Mouse (Mus musculus) intestine, embryonic 14.5 days (tissue): ENCODE data around the gene Slc27a2. TPM values are rescaled to one million over a fixed set of nuclear protein-coding genes. Genes with fewer than 3 reads are reported as not detected.

ENCODE experiments used
- ATAC-seq: fragments of 200-750 bp; cut with Nextera tagmentation; replicated peaks from 2 replicates; pipeline ENCODE4 v1.8.0; 2017; ENCODE audit warnings: low read depth, moderate number of reproducible peaks, moderate TSS enrichment, moderate library complexity; ENCODE audit not compliant: low FRiP score, low TSS enrichment
- DNase-seq: peaks from one replicate; pipeline ENCODE4 v3.0.0-alpha.2; 2018; ENCODE audit warnings: low spot score
- H3K27ac ChIP-seq: fragments of 300-500 bp; sonication (generic); 2 replicates; pipeline ENCODE4 v1.5.1; 2014; ENCODE audit warnings: low read depth, mild to moderate bottlenecking, control low read depth
- H3K27me3 ChIP-seq: fragments of 300-500 bp; sonication (generic); replicated peaks from 2 replicates; pipeline ENCODE4 v1.6.1; 2014; ENCODE audit warnings: low read length, control low read depth; ENCODE audit not compliant: control insufficient read depth, insufficient read depth
- H3K36me3 ChIP-seq: fragments of 300-500 bp; sonication (generic); 2 replicates; pipeline ENCODE4 v1.6.1; 2014; ENCODE audit warnings: low read length, control low read depth; ENCODE audit not compliant: control insufficient read depth, insufficient read depth
- H3K4me1 ChIP-seq: fragments of 300-500 bp; sonication (generic); replicated peaks from 2 replicates; pipeline ENCODE4 v1.6.1; 2014; ENCODE audit warnings: low read length, control low read depth, mixed read lengths; ENCODE audit not compliant: control insufficient read depth, insufficient read depth
- H3K4me2 ChIP-seq: fragments of 300-500 bp; sonication (generic); 2 replicates; pipeline ENCODE4 v1.6.1; 2014; ENCODE audit warnings: low read length
- H3K4me3 ChIP-seq: fragments of 300-500 bp; sonication (generic); 2 replicates; pipeline ENCODE4 v1.5.1; 2014; ENCODE audit warnings: low read depth, low read length, control low read depth, mixed read lengths
- H3K9ac ChIP-seq: fragments of 300-500 bp; sonication (generic); 2 replicates; pipeline ENCODE4 v1.6.1; 2014; ENCODE audit warnings: mild to moderate bottlenecking, low read length
- H3K9me3 ChIP-seq: fragments of 300-500 bp; sonication (generic); 2 replicates; pipeline ENCODE4 v1.6.1; 2016; ENCODE audit warnings: low read length, control low read depth; ENCODE audit not compliant: control insufficient read depth
- WGBS: fragments of 180-500 bp; shearing (Covaris S2); extraction: QIAGEN DNeasy Blood & Tissue Kit; methylation state at CpG from one replicate; pipeline ENCODE4 v1.1.7; 2014; 5-methylcytosine and 5-hydroxymethylcytosine counted together
- polyA plus RNA-seq: library from polyadenylated mRNA; unstranded; fragments of >200 nt; fragmentation: Nextera tagmentation; extraction: Ambion mirVana; gene quantifications from 2 replicates; pipeline ENCODE4 v1.2.1, GENCODE M21; 2014

Slc27a2 gene
- polyA plus RNA-seq, 1 experiment from 2014 or later: 1.4 TPM

DNA sequence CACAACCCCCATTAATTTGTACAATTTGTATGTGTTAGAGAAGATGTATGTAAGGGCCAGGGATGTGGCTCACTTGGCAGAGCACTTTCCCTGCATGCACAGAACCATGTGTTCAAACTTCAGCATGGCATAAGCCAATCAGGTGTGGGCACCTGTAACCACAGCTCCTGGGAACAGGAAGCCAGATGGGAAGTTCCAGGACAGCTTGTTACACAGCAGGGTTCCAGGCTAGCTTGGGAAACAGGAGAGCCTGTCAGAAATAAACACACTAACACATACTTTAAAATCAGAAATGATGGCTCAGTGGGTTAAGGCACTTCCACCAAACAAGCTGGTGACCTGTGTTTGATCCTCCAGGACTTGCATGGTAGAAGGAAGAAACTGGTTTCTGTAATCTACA, 70.9 kb downstream of the Slc27a2 start:
- no peaks in the 10 kb centered on the region for H3K27me3 ChIP-seq
- no peak overlapping the region for H3K9ac ChIP-seq
- no peaks in the 10 kb centered on the region for H3K36me3 ChIP-seq
- H3K9me3 ChIP-seq: no peaks in the 10 kb centered on the region
- H3K4me2 ChIP-seq: no peak overlapping the region
- DNase-seq: no peak
- ATAC-seq: no peak
- H3K27ac ChIP-seq: no peak overlapping the region
- no peak overlapping the region for H3K4me3 ChIP-seq
- no peaks in the 10 kb centered on the region for H3K4me1 ChIP-seq

DNA sequence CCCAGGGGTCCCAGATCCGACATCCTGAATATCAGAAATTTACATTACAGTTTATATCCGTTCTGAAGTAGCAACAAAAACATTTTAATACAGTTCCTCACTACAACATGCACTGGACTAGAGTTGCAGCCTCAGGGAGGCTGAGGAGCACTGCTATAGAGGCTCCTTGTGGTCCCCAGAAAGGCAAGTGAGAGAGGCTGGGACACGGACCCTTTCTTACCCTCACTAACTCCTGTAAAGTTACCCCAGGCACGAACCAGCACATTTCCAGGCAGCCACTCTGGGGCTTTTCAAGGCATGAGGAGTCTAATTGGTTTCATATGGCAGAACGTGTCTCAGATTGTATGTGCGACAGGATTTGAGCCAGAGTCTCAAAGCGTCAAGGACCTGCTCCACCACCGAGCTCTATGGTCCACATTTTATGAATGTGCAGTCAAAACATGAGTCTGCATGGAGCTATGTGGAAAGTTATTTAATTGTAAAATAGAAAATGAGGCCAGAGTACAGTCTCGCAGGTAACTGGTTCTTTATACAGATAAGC, 76.3 kb downstream of the Slc27a2 start:
- peaks cover 23% of the 10 kb centered on the region for H3K36me3 ChIP-seq
- WGBS: 86% methylated on average over 9 of the region's 9 CpGs
- H3K4me1 ChIP-seq: no peaks in the 10 kb centered on the region
- ATAC-seq: no peak
- H3K27ac ChIP-seq: no peak overlapping the region
- H3K27me3 ChIP-seq: no peaks in the 10 kb centered on the region
- H3K9ac ChIP-seq: no peak overlapping the region
- H3K9me3 ChIP-seq: no peaks in the 10 kb centered on the region
- no peak for DNase-seq
- no peak overlapping the region for H3K4me2 ChIP-seq
- no peak overlapping the region for H3K4me3 ChIP-seq

DNA sequence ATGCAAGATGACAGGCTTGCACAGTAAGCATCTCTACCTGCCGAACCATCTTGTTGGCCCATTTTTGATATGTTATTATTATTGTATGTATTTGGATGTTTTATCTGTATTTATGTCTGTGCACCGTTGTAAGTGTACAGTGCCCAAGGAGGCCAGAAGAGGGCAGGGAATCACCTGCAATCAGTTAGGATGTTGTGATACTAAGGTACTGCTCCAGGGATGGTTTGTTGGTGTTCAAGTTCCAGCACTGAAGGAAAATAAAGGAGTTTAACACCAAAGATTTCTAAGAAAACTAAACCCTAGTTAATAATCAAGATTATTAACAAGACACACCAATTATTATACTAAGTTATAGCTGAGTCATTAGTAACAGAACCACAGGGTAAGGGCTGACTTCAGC, 81.0 kb downstream of the Slc27a2 start:
- H3K9ac ChIP-seq: no peak overlapping the region

DNA sequence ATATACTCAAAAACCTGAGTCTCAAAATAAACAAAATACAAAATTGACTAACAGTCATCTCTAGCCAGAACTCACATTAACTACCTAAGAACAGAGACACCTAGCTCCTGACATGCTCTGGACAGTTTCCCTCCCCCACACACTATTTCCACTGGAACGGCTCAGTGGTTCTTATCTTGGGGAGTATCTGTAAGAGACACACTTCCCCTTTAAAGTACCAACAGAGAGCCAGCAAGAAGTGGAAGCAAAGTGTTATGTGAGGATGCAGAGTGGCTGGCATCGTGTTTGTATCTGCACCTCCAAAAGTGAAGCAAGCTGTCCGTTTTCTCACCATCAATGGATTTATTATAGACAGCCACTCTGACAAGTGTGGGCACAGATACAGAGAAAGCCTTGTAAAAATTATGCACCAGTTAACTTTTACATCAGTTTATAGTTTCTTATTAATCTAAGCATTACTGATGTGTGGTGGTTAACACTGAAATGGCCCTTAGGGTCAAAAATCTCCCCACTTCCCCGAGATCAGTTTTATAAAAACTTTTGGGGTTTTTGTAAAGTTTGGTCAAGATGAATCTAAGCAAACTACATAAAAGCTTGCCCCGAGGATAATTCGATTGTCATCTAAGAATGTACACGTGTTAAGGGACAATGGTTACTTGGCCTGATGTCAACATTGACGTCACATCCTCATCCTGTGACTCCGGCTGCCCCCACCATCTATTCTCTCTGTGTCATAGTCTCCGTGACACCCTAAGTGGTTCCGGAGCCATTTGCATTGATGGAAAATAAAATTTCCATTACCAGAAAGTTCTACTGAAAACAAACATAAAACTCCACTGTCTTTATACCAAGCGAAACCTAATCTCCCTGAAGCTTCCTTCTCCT, 84.0 kb downstream of the Slc27a2 start:
- Histone ChIP-seq H3K4me1 (no peaks in the 10 kb centered on the region), H3K27me3 (no peaks in the 10 kb centered on the region), H3K36me3 (peaks cover 51% of the 10 kb centered on the region), H3K9me3 (no peaks in the 10 kb centered on the region), H3K4me2 (no peak overlapping the region), H3K27ac (no peak overlapping the region), H3K9ac (no peak overlapping the region), H3K4me3 (no peak overlapping the region)
- no peak for DNase-seq
- no peak for ATAC-seq
- WGBS: 79% methylated on average over 12 of the region's 12 CpGs

More for the DNA sequence above, 81.0 kb downstream of the Slc27a2 start:
- Histone ChIP-seq H3K9me3 (no peaks in the 10 kb centered on the region), H3K4me3 (no peak overlapping the region), H3K4me1 (no peaks in the 10 kb centered on the region), H3K36me3 (peaks cover 41% of the 10 kb centered on the region), H3K27me3 (no peaks in the 10 kb centered on the region), H3K4me2 (no peak overlapping the region), H3K27ac (no peak overlapping the region)
- DNase-seq: no peak
- no peak for ATAC-seq
- 90% methylated on average over 2 of the region's 2 CpGs for WGBS

Other genes with a start within 250 kb of the Slc27a2 start
- 0.08 and 0.38 TPM in 2 replicates for gene Atp8b4, start 51.7 kb upstream of the Slc27a2 start, polyA plus RNA-seq
- gene Hdc, start 66.9 kb downstream of the Slc27a2 start, polyA plus RNA-seq: 1.2 and 1.6 TPM in 2 replicates
- gene Gabpb1, start 123.9 kb downstream of the Slc27a2 start, polyA plus RNA-seq: 46.5 and 47.2 TPM in 2 replicates
- gene Usp8, start 154.9 kb downstream of the Slc27a2 start, polyA plus RNA-seq: 36.9 and 42.0 TPM in 2 replicates
- gene Usp50, start 231.1 kb downstream of the Slc27a2 start, polyA plus RNA-seq: 2.3 and 2.4 TPM in 2 replicates